ENCODE assay signal across 11 mouse cellular contexts in genomic region chr12:26886635-26887014, GRCm38 (mm10).
DNase-seq lines count a peak whose midpoint lies in the region; ATAC-seq and TF ChIP-seq lines count a peak whose summit lies in the region.
"Had no signal": no experiment of that assay in that cellular context is flagged by ENCODE, and none has a peak within 500 bp of the region (broad histone marks: within the 10 kb centered on the region; RNA-seq: fewer than 3 reads in every experiment).

No protein-coding gene starts in this region.

- H3K36me3 ChIP-seq in forebrain, embryonic 15.5 days: no peaks in the 10 kb centered on the region
- H3K36me3 ChIP-seq in midbrain, embryonic 10.5 days: no peaks in the 10 kb centered on the region
- no peaks in the 10 kb centered on the region for H3K36me3 ChIP-seq in stomach, postnatal 0 days (ENCODE audit: control insufficient read depth, insufficient read depth, low read length)

- peak overlapping the region; percentile 30 for H3K4me2 ChIP-seq in forebrain, embryonic 15.5 days (replicated peaks)
- no peak overlapping the region for H3K4me2 ChIP-seq in stomach, postnatal 0 days (replicated peaks; ENCODE audit: low read depth)

- TF ChIP-seq EP300 in stomach, postnatal 0 days (optimal IDR thresholded peaks at IDR 0.05): no peak

- no peak overlapping the region for H3K4me3 ChIP-seq in forebrain, embryonic 15.5 days
- H3K4me3 ChIP-seq in midbrain, embryonic 10.5 days: no peak overlapping the region
- no peak overlapping the region for H3K4me3 ChIP-seq in stomach, postnatal 0 days (ENCODE audit: low read depth, low read length)

- 21% methylated on average over 7 of the region's 7 CpGs for WGBS in forebrain, embryonic 15.5 days
- 70% methylated on average over 7 of the region's 7 CpGs for WGBS in midbrain, embryonic 10.5 days
- WGBS in stomach, postnatal 0 days: 72% methylated on average over 7 of the region's 7 CpGs

- TF ChIP-seq CTCF in stomach, postnatal 0 days (IDR thresholded peaks at IDR 0.05; ENCODE audit: low read depth): no peak

- no peaks in the 10 kb centered on the region for H3K9me3 ChIP-seq in forebrain, embryonic 15.5 days
- no peaks in the 10 kb centered on the region for H3K9me3 ChIP-seq in midbrain, embryonic 10.5 days (replicated peaks)
- H3K9me3 ChIP-seq in stomach, postnatal 0 days (ENCODE audit: control insufficient read depth, low read length): no peaks in the 10 kb centered on the region

- H3K27me3 ChIP-seq in forebrain, embryonic 15.5 days: no peaks in the 10 kb centered on the region
- H3K27me3 ChIP-seq in midbrain, embryonic 10.5 days (ENCODE audit: low read depth, poor library complexity, severe bottlenecking): no peaks in the 10 kb centered on the region
- no peaks in the 10 kb centered on the region for H3K27me3 ChIP-seq in stomach, postnatal 0 days (ENCODE audit: control insufficient read depth, insufficient read depth, low read length)

- ATAC-seq in forebrain, embryonic 15.5 days (replicated peaks): peak; percentile 84
- no peak for ATAC-seq in stomach, postnatal 0 days (ENCODE audit: low FRiP score, low TSS enrichment)

- peak overlapping the region; percentile 98 for H3K27ac ChIP-seq in forebrain, embryonic 15.5 days (replicated peaks)
- peak overlapping the region; percentile 81 for H3K27ac ChIP-seq in midbrain, embryonic 10.5 days (replicated peaks)
- no peak overlapping the region for H3K27ac ChIP-seq in stomach, postnatal 0 days (replicated peaks)

- peaks cover 46% of the 10 kb centered on the region for H3K4me1 ChIP-seq in forebrain, embryonic 15.5 days
- H3K4me1 ChIP-seq in midbrain, embryonic 10.5 days: peaks cover 38% of the 10 kb centered on the region
- H3K4me1 ChIP-seq in stomach, postnatal 0 days (replicated peaks; ENCODE audit: control insufficient read depth, insufficient read depth): no peaks in the 10 kb centered on the region; the same call in 1 of the 2 replicates

- no peak overlapping the region for H3K9ac ChIP-seq in forebrain, embryonic 15.5 days (replicated peaks)
- H3K9ac ChIP-seq in stomach, postnatal 0 days (ENCODE audit: low read length): no peak overlapping the region

- peak; percentile 52 to 71 for DNase-seq in cerebellum, postnatal 14 days
- DNase-seq in cerebellum, adult 9-11 months: no peak
- DNase-seq in brain, adult 2 months (ENCODE audit: low read depth, low spot score): peak; percentile 15
- DNase-seq in midbrain, embryonic 10.5 days (ENCODE audit: low spot score): no peak
- DNase-seq in testis, postnatal 14 days (ENCODE audit: low spot score): no peak
- DNase-seq in adrenal gland, adult 18-20 months (ENCODE audit: low spot score in 2 of 2): no peak
- DNase-seq in stomach, postnatal 0 days (ENCODE audit: low spot score): no peak
- DNase-seq: kidney, adult 18-20 months; liver; lung, postnatal 10 days had no signal

Comparison
In these comparisons a context has a peak if more than half of its experiments do, and no peak if none do; other contexts are left out.
1. DNase-seq: peak in cerebellum, postnatal 14 days (2 of 2) and brain, adult 2 months (single experiment); none in cerebellum, adult 9-11 months (single experiment), midbrain, embryonic 10.5 days (single experiment), testis, postnatal 14 days (single experiment), adrenal gland, adult 18-20 months (0 of 2) and stomach, postnatal 0 days (single experiment).